Mouse (Mus musculus) embryonic facial prominence, embryonic 11.5 days (tissue): ENCODE data around the gene Igfbp7. TPM values are rescaled to one million over a fixed set of nuclear protein-coding genes. Genes with fewer than 3 reads are reported as not detected.

Source experiments
- polyA plus RNA-seq: library from polyadenylated mRNA; unstranded; fragments of >200 nt; fragmentation: Nextera tagmentation; extraction: Ambion mirVana; gene quantifications from 2 replicates; pipeline ENCODE4 v1.2.1, GENCODE M21; 2014

Igfbp7 gene
- polyA plus RNA-seq, 1 experiment from 2014 or later, result 12.2 TPM

Other genes with a start within 250 kb of the Igfbp7 start
- gene Spink2, start 196.6 kb downstream of the Igfbp7 start, polyA plus RNA-seq, result 1.3 TPM in 2 replicates
- 49.4 and 52.2 TPM in 2 replicates for gene Rest, start 142.6 kb downstream of the Igfbp7 start, polyA plus RNA-seq
- 29.2 and 36.4 TPM in 2 replicates for gene Noa1, start 98.0 kb downstream of the Igfbp7 start, polyA plus RNA-seq
- gene Polr2b, start 97.9 kb downstream of the Igfbp7 start, polyA plus RNA-seq, result 104 and 109 TPM in 2 replicates